Mouse (Mus musculus) kidney, postnatal 4 days (tissue): ENCODE results near the gene Cfc1.

Experiments
- DNase-seq, 2 experiments: peaks; one replicate each; pipeline ENCODE4 v3.0.0; 2021; ENCODE audit warnings: mixed read lengths in 2 of 2

Gene Cfc1

DNA sequence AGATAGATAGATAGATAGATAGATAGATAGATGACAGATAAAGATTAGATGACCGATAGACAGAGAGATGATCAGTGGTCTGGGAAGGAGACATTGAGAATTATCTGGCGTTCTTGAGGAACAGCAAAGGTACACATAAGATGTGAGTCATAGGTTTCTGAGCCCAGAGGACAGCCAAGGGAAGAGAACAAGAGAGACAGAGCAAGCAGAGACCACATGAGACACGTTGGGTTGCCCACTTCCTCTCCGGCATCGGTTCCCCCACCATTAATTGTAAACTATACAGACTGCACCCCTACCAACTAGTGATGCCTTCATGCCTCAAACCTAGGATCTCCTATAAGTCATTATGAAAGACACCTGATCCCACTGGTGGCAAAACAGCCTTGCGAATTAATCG is 18.8 kb downstream of the Cfc1 start:
- no peak for DNase-seq

DNA sequence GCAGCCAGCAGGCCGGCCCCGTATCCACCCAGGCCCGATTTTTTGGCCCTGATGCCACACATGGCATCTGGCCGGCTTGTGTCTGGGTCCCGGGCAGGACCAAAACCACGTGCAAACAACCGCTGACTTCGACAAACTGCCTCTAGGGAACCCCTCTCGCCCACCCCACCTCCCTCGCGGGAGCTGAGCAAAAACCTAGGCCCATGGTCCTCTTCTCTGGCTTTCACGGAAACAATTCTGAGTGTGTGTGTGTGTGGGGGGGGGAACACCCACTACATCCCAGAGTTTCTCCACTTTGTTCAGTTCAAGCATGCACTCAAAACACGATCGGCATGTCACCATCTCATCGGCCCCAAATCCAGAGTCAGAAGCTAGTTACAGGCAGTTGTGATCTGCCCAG is 25.4 kb downstream of the Cfc1 start, which contains the start of gene Prss40:
TSS of gene Prss40 (minus strand) at position 101 of the 400 bp plus-strand sequence.
- DNase-seq: no peak

- no peak for DNase-seq
Measured at GRCm38 (mm10) chr1:34564383-34565045, 29.1 kb downstream of the Cfc1 start.

DNA sequence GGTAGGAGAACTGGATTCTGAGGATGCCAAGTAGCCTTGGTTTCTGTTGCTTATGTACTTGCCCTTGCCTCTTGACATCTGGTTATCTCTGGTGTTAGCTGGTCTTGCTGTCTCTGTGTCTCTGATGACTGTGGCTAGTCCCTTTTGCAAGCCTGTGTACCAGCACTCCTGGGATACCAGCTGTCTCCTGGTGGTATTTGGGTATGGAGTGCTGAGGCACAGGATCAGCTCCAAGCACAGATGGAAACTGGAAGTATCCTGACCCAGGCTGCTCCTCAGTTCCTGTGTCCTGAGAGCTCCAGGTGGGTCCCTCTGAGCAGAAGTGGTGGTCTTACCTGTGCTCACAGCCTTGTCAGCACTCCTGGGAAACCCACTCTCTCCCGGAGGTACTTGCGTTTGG is 32.7 kb downstream of the Cfc1 start:
- no peak for DNase-seq

GRCm38 (mm10) chr1:34569876-34570275 is 34.4 kb downstream of the Cfc1 start:
- DNase-seq: no peak

DNA sequence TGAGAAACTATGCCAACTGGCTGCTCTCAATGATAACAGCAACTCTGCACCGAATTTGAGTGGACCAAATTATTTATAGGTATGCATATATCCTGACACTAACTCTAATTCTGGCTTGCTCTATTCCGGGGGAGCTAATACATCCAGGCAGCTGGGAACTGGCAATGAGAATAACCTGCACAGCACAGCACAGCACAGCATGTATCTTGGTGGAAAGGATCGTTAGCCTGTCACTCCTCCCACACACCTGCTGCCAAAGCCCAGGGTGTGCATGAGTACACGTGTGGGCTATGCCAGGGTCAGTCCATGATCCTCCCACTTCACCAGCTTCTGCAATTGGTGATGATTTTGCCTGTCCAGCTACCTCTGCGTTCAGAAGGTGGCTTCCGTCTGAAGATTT is 36.0 kb downstream of the Cfc1 start:
- DNase-seq: no peak

DNA sequence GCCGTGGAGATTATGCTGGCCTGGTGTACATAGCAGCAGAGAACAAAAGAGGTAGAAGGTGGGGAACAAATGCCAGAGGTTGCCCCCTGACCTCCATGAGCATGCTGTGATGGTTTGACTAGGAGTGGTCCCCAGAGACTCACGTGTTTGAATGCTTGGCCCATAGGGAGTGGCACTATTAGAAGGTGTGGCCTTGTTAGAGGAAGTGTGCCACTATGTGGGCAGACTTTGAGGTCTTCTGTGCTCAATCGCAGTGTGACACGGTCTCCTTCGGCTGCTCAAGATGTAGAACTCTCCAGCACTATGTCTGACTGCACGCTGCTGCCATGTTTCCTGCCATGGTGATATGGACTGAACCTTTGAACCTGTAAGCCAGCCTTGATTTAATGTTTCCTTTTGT is 37.8 kb downstream of the Cfc1 start:
- DNase-seq: no peak

- peak; percentile 88 to 89 for DNase-seq
Measured at GRCm38 (mm10) chr1:34578851-34579781, 43.7 kb downstream of the Cfc1 start, which contains the start of gene Amer3. Amer3 (plus strand) TSS chr1:34579657.

DNA sequence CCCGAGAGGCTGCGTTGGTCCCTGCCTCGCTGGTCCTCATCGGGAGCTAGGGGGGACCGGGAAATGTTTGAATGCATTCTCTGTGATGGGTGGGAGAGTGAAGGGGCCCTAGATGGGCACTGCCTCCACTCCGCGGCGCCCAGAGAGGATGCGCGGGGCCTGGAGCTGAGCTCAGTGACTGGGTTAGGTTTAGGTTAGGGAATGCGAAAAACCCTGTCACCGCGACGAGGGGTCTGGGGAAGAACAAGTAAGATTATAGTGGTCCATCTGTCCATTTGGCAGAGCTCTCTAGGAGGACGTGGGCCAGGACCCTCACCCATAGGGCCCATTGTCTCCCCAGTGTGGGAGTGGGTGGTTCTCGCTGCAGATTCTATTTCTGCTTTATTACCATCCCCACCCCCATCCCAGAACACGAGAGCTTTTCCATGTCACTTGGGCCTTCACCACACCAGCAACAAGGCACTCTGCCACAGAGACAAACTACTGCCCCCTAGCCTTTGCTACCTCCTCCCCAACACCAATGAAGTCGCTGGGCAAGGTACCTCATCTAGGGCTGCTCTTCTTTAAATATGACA is 44.4 kb downstream of the Cfc1 start:
- no peak for DNase-seq

GRCm38 (mm10) chr1:34582218-34582617 is 46.8 kb downstream of the Cfc1 start:
- no peak for DNase-seq

- DNase-seq: peak; percentile 9 to 11
Measured at GRCm38 (mm10) chr1:34583821-34584263, 48.4 kb downstream of the Cfc1 start.

GRCm38 (mm10) chr1:34584736-34585135 is 49.3 kb downstream of the Cfc1 start:
- DNase-seq: no peak

DNA sequence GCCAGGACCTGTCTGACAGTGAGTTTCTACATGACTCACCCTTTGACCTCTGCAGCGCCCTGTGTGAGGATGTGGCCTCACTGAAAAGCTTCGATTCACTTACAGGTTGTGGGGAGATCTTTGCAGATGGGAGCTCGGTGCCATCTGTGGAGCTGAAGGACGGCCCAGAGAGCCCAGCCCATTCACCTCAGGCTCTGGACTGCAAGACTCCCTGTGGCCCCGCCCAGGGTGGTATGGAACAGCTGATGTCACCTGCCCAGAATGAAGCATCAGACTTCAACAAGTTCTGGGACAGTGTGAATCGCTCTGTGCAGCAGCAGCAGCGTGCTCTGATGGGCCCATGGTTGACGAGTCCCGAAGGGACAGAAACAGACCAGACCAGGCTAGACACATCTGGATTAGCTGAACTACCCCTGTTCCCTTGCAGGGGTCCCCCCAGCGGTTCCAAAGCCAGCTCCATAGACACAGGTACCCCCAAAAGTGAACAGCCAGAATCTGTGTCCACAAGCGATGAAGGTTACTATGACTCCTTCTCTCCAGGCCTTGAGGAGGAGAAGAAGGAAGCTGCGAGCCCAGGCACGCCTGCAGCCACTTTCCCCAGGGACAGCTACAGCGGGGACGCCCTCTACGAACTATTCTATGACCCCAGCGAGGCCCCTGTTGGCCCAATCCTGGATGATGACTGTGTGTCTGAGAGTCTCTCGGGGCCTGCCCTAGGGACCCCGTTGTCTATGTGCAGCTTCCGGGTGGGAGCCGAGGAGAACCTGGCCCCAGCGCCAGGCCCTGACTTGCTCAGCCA is 52.0 kb downstream of the Cfc1 start:
- DNase-seq: no peak
